Mouse (Mus musculus): Measurements from ENCODE around the gene Grin3b. TPM values are rescaled to one million over a fixed set of nuclear protein-coding genes. Genes with fewer than 3 reads are reported as not detected.
A peak's percentile ranks its signal among the peaks of the same experiment; 100 is the strongest.

Gene Grin3b
- polyA plus RNA-seq, 2 experiments = 0.23 to 0.72 TPM

DNA sequence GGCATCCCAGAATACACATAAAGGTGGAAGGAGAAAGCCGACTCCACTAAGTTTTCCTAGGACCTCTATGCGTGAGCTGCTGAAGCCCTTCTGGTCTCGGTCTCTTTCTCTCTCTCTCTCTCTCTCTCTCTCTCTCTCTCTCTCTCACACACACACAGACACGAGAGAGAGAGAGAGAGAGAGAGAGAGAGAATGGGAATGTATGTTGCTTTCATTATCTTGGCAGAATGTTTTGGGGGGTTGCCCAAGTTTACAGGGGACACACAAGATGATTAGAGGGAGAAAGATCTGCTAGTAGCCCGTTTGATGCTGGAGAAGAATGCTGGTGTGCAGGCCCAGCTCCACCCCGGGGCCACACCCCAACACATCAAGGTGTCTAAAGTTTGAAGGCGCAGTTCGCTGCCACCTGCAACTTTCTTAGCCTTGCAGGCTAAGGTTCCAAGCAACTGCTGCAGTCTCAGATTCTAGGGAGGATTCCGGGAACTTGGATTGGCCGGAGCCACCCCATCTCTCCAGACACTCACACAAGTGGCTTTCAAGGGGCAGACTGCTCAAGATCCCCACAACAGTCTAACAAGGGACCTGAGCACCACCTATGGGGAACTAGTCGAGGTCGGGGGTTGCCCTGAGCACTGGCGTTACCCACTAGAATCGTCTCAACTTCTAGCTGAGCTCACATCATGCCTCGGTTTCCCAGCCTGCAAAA lies 44.6 kb upstream of the Grin3b start:
- Histone ChIP-seq H3K36me3 (ENCODE audit: control insufficient read depth, insufficient read depth, low read length) (peaks cover 6% of the 10 kb centered on the region), H3K9ac (ENCODE audit: low read depth, low read length, severe bottlenecking) (peak overlapping the region; percentile 87), H3K4me2 (replicated peaks; ENCODE audit: low read depth, low read length, severe bottlenecking) (peak overlapping the region; percentile 90), H3K4me3 (replicated peaks; ENCODE audit: low read length) (peak overlapping the region; percentile 93), H3K4me1 (ENCODE audit: control insufficient read depth, insufficient read depth, low read length) (peaks cover 27% of the 10 kb centered on the region), H3K9me3 (ENCODE audit: control insufficient read depth, low read length) (no peaks in the 10 kb centered on the region), H3K27ac (replicated peaks; ENCODE audit: low read depth, low read length) (peak overlapping the region; percentile 19; the same call in 1 of the 2 replicates), H3K27me3 (ENCODE audit: control insufficient read depth, insufficient read depth, low read length) (peaks cover 25% of the 10 kb centered on the region)
- DNase-seq (ENCODE audit: low spot score) (no peak), ATAC-seq (ENCODE audit: low FRiP score, low read depth) (no peak)
- WGBS = 11% methylated on average over 15 of the region's 15 CpGs
- no peak for TF ChIP-seq POLR2A (IDR thresholded peaks at IDR 0.05; ENCODE audit: borderline replicate concordance, extremely low read depth, insufficient read depth, insufficient read length)

DNA sequence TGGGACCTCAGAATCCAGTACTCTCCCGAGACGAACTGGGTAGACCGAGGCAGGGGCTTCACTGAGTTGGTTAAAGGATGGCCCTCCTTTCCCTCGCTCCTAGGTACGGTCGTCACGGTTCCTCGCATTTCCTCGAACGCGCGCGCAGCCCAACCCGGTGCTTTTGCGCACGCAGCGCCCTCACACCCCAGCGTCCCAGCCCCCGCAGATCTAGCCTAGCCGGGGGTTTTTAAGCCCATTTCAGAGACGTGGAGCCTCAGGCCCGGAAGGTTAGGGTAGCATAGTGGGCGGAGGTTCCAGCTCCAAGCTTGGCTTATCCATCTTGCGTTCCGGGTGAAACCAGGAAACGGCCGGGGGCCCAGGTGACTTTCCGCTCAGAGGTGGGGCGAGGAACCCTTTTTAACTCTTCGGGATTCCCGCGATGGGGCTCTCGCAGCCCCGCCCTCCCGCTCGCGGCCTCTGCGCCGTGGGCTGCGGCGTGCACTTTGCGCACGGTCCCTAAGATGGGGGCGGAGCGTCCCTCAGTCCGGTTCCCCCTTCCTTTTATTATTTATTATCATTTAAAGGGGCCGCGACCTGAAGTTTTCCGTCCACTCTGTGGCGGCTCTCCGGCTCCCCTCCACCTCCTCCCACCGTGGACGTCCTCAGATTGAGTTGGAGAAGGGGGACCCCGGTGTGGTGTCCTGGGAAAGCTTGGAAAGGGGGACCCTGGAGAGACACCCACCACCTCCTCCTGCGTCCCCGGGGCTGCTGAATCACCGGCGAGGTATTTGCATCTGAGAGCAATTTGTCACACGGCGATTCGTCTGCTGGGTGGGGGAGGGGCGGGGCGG lies 43.8 kb upstream of the Grin3b start, which contains the start of gene Arid3a:
Gene Arid3a (plus strand): TSS at position 553 of the 833 bp plus-strand sequence.
- peak; percentile 34; the same call in 1 of the 2 replicates for TF ChIP-seq POLR2A (IDR thresholded peaks at IDR 0.05; ENCODE audit: borderline replicate concordance, extremely low read depth, insufficient read depth, insufficient read length)
- peak within 1 kb of the TSS; percentile 89 for H3K27ac ChIP-seq (replicated peaks; ENCODE audit: low read depth, low read length)
- H3K9me3 ChIP-seq (ENCODE audit: control insufficient read depth, low read length) = no peaks in the 10 kb centered on the region
- ATAC-seq (ENCODE audit: low FRiP score, low read depth) (peak; percentile 88), DNase-seq (ENCODE audit: low spot score) (peak; percentile 95)
- H3K9ac ChIP-seq (ENCODE audit: low read depth, low read length, severe bottlenecking) = peak within 1 kb of the TSS; percentile 87
- peaks cover 13% of the 10 kb centered on the region for H3K36me3 ChIP-seq (ENCODE audit: control insufficient read depth, insufficient read depth, low read length)
- peak within 1 kb of the TSS; percentile 90 for H3K4me2 ChIP-seq (replicated peaks; ENCODE audit: low read depth, low read length, severe bottlenecking)
- H3K27me3 ChIP-seq (ENCODE audit: control insufficient read depth, insufficient read depth, low read length) = peaks cover 17% of the 10 kb centered on the region
- WGBS = 2% methylated on average over 57 of the region's 63 CpGs
- H3K4me1 ChIP-seq (ENCODE audit: control insufficient read depth, insufficient read depth, low read length) = peaks cover 21% of the 10 kb centered on the region
- peak within 1 kb of the TSS; percentile 93 for H3K4me3 ChIP-seq (replicated peaks; ENCODE audit: low read length)

- 2% methylated on average over 44 of the region's 54 CpGs for WGBS
- Histone ChIP-seq H3K4me1 (ENCODE audit: control insufficient read depth, insufficient read depth, low read length) (peaks cover 27% of the 10 kb centered on the region), H3K4me2 (replicated peaks; ENCODE audit: low read depth, low read length, severe bottlenecking) (peak overlapping the region; percentile 90), H3K9ac (ENCODE audit: low read depth, low read length, severe bottlenecking) (peak overlapping the region; percentile 87), H3K9me3 (ENCODE audit: control insufficient read depth, low read length) (no peaks in the 10 kb centered on the region), H3K27me3 (ENCODE audit: control insufficient read depth, insufficient read depth, low read length) (peaks cover 10% of the 10 kb centered on the region), H3K27ac (replicated peaks; ENCODE audit: low read depth, low read length) (peak overlapping the region; percentile 89), H3K36me3 (ENCODE audit: control insufficient read depth, insufficient read depth, low read length) (peaks cover 20% of the 10 kb centered on the region), H3K4me3 (replicated peaks; ENCODE audit: low read length) (peak overlapping the region; percentile 93)
- ATAC-seq (ENCODE audit: low FRiP score, low read depth) (peak; percentile 38), DNase-seq (ENCODE audit: low spot score) (peak; percentile 52)
- TF ChIP-seq POLR2A (IDR thresholded peaks at IDR 0.05; ENCODE audit: borderline replicate concordance, extremely low read depth, insufficient read depth, insufficient read length) = no peak
These were observed 43.0 kb upstream of the Grin3b start for GRCm38 (mm10) chr10:79927324-79928029.

DNA sequence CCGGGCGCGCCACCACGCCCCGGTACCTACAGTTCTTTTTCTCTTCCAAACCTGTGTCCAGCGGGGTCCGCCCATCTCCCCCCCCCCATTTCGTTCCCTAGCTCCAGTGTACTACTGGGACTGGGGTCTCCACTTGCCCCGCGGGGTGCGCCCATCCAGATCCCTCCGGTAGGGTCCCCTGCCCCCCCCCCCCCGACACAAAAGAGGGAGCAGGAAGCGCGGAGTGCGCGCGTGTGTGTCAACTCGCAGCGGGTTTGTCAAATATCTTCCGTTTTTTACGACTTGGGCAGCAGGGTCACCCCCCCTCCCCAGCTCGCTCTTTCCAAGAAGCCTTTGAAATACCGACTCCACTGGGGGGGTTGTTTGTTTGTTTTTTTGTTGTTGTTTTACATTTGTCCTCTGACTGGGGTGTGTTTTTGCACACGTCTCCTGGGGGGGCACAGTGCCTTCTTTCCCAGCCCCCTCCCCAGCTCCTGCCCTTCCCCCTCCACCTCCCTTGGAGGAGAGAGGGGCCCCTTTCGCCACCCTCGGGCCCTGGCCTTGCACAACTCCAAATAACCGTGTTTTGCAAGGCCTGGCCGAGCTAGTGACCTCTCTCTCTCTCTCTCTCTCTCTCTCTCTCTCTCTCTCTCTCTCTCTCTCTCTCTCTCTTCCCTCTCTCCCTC lies 42.4 kb upstream of the Grin3b start:
- no peaks in the 10 kb centered on the region for H3K9me3 ChIP-seq (ENCODE audit: control insufficient read depth, low read length)
- H3K36me3 ChIP-seq (ENCODE audit: control insufficient read depth, insufficient read depth, low read length) = peaks cover 26% of the 10 kb centered on the region
- peaks cover 3% of the 10 kb centered on the region; the same call in 1 of the 2 replicates for H3K27me3 ChIP-seq (ENCODE audit: control insufficient read depth, insufficient read depth, low read length)
- DNase-seq (ENCODE audit: low spot score) (no peak), ATAC-seq (ENCODE audit: low FRiP score, low read depth) (no peak)
- no peak for TF ChIP-seq POLR2A (IDR thresholded peaks at IDR 0.05; ENCODE audit: borderline replicate concordance, extremely low read depth, insufficient read depth, insufficient read length)
- H3K4me2 ChIP-seq (replicated peaks; ENCODE audit: low read depth, low read length, severe bottlenecking) = peak overlapping the region; percentile 90
- peaks cover 34% of the 10 kb centered on the region for H3K4me1 ChIP-seq (ENCODE audit: control insufficient read depth, insufficient read depth, low read length)
- H3K9ac ChIP-seq (ENCODE audit: low read depth, low read length, severe bottlenecking) = peak overlapping the region; percentile 87
- H3K27ac ChIP-seq (replicated peaks; ENCODE audit: low read depth, low read length) = peak overlapping the region; percentile 89
- WGBS = under 1% methylated on average over 26 of the region's 29 CpGs
- H3K4me3 ChIP-seq (replicated peaks; ENCODE audit: low read length) = peak overlapping the region; percentile 93

All from limb, embryonic 14.5 days (tissue).